Mouse (Mus musculus) stomach, embryonic 15.5 days (tissue): Measurements from ENCODE around the gene Sbsn. TPM values are rescaled to one million over a fixed set of nuclear protein-coding genes. Genes with fewer than 3 reads are reported as not detected.
A peak's percentile ranks its signal among the peaks of the same experiment; 100 is the strongest.

Experiments used
- ATAC-seq: fragments of 200-750 bp; cut with Nextera tagmentation; 2 replicates; pipeline ENCODE4 v1.8.0; 2017; ENCODE audit warnings: low read depth, moderate number of reproducible peaks, moderate TSS enrichment; ENCODE audit not compliant: insufficient read depth, low FRiP score
- H3K27ac ChIP-seq: fragments of 300-500 bp; sonication (generic); 2 replicates; pipeline ENCODE4 v1.5.1; 2015; ENCODE audit warnings: mild to moderate bottlenecking, inconsistent platforms
- H3K27me3 ChIP-seq: fragments of 300-500 bp; sonication (generic); replicated peaks from 2 replicates; pipeline ENCODE4 v1.6.1; 2015; ENCODE audit warnings: inconsistent platforms
- H3K36me3 ChIP-seq: fragments of 300-500 bp; sonication (generic); 2 replicates; pipeline ENCODE4 v1.6.1; 2015; ENCODE audit warnings: inconsistent platforms
- H3K4me1 ChIP-seq: fragments of 300-500 bp; sonication (generic); 2 replicates; pipeline ENCODE4 v1.6.1; 2015; ENCODE audit warnings: inconsistent platforms
- H3K4me2 ChIP-seq: fragments of 300-500 bp; sonication (generic); 2 replicates; pipeline ENCODE4 v1.6.1; 2015; ENCODE audit warnings: mild to moderate bottlenecking, inconsistent platforms
- H3K4me3 ChIP-seq: fragments of 300-500 bp; sonication (generic); replicated peaks from 2 replicates; pipeline ENCODE4 v1.5.1; 2015; ENCODE audit warnings: inconsistent platforms
- H3K9ac ChIP-seq: fragments of 300-500 bp; sonication (generic); 2 replicates; pipeline ENCODE4 v1.6.1; 2015; ENCODE audit warnings: inconsistent platforms
- H3K9me3 ChIP-seq: fragments of 300-500 bp; sonication (generic); 2 replicates; pipeline ENCODE4 v1.6.1; 2016; ENCODE audit warnings: inconsistent platforms
- WGBS: fragments of 180-500 bp; shearing (Covaris S2); methylation state at CpG from one replicate; pipeline ENCODE4 v1.1.7; 2015; 5-methylcytosine and 5-hydroxymethylcytosine counted together
- polyA plus RNA-seq: library from polyadenylated mRNA; unstranded; fragments of >200 nt; fragmentation: Nextera tagmentation; extraction: Ambion mirVana; gene quantifications from 2 replicates; pipeline ENCODE4 v1.2.1, GENCODE M21; 2015

The Sbsn gene
- polyA plus RNA-seq, 1 experiment from 2014 or later, result 17.9 TPM

GRCm38 (mm10) chr7:30787377-30788022, 36.2 kb downstream of the Sbsn start, which contains the start of gene Krtdap:
Gene Krtdap (plus strand): TSS chr7:30787896.
- WGBS, result 41% methylated on average over 15 of the region's 15 CpGs
- Histone ChIP-seq H3K9me3 (no peaks in the 10 kb centered on the region), H3K36me3 (no peaks in the 10 kb centered on the region), H3K9ac (no peak within 1 kb of the TSS), H3K4me2 (no peak within 1 kb of the TSS), H3K27me3 (no peaks in the 10 kb centered on the region), H3K4me3 (no peak within 1 kb of the TSS), H3K27ac (no peak within 1 kb of the TSS), H3K4me1 (peaks cover 4% of the 10 kb centered on the region; the same call in 1 of the 2 replicates)
- ATAC-seq, result no peak

DNA sequence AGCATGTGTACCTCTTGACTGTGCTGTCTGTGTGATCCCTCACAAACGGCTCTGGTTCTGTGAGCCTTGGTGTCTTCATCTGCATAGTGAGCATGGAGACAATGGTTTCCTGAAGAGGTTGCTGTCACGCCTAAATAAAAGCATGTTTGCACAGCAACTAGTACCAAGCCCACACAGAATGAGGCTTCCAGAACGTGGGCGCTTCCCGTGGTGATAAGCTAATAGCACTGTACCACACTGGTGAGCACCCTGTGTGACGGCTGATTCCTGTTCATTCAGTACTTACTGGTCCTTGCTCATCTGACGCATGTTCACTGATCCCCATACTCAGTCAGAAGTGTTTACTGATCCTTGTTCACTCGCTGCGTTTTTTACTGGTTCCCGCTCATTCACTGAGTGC, 38.9 kb downstream of the Sbsn start:
- Histone ChIP-seq H3K4me2 (no peak overlapping the region), H3K36me3 (no peaks in the 10 kb centered on the region), H3K27ac (no peak overlapping the region), H3K4me1 (peaks cover 4% of the 10 kb centered on the region; the same call in 1 of the 2 replicates), H3K9ac (no peak overlapping the region), H3K9me3 (no peaks in the 10 kb centered on the region), H3K27me3 (no peaks in the 10 kb centered on the region), H3K4me3 (no peak overlapping the region)
- no peak for ATAC-seq
- WGBS, result 63% methylated on average over 10 of the region's 10 CpGs

GRCm38 (mm10) chr7:30791921-30792320, 40.6 kb downstream of the Sbsn start:
- H3K27me3 ChIP-seq, result no peaks in the 10 kb centered on the region
- no peak overlapping the region for H3K4me3 ChIP-seq
- no peak overlapping the region for H3K9ac ChIP-seq
- peaks cover 4% of the 10 kb centered on the region; the same call in 1 of the 2 replicates for H3K4me1 ChIP-seq
- WGBS, result 19% methylated on average over 9 of the region's 9 CpGs
- no peaks in the 10 kb centered on the region for H3K36me3 ChIP-seq
- H3K9me3 ChIP-seq, result no peaks in the 10 kb centered on the region
- peak; percentile 74; the same call in 1 of the 2 replicates for ATAC-seq
- H3K4me2 ChIP-seq, result no peak overlapping the region
- H3K27ac ChIP-seq, result 0 out of 2 replicates have a peak overlapping the region, but pooled peaks have one; percentile 18

- Histone ChIP-seq H3K9me3 (no peaks in the 10 kb centered on the region), H3K27me3 (no peaks in the 10 kb centered on the region), H3K4me2 (no peak overlapping the region), H3K36me3 (no peaks in the 10 kb centered on the region), H3K9ac (no peak overlapping the region), H3K4me1 (peaks cover 4% of the 10 kb centered on the region; the same call in 1 of the 2 replicates), H3K4me3 (no peak overlapping the region), H3K27ac (no peak overlapping the region)
- ATAC-seq, result no peak
Measured at GRCm38 (mm10) chr7:30794921-30795320, 43.6 kb downstream of the Sbsn start.

- no peaks in the 10 kb centered on the region for H3K36me3 ChIP-seq
- no peak overlapping the region for H3K9ac ChIP-seq
- no peaks in the 10 kb centered on the region for H3K27me3 ChIP-seq
- H3K4me3 ChIP-seq, result no peak overlapping the region
- H3K4me2 ChIP-seq, result no peak overlapping the region
- H3K9me3 ChIP-seq, result no peaks in the 10 kb centered on the region
- no peak overlapping the region for H3K27ac ChIP-seq
- no peak for ATAC-seq
- peaks cover 2% of the 10 kb centered on the region; the same call in 1 of the 2 replicates for H3K4me1 ChIP-seq
- 65% methylated on average over 1 of the region's 1 CpGs for WGBS
Measured at GRCm38 (mm10) chr7:30796790-30797189, 45.5 kb downstream of the Sbsn start.

GRCm38 (mm10) chr7:30800653-30801052, 49.4 kb downstream of the Sbsn start:
- Histone ChIP-seq H3K4me3 (no peak overlapping the region), H3K27me3 (no peaks in the 10 kb centered on the region), H3K4me1 (0 out of 2 replicates have a peak, but pooled peaks cover 4% of the 10 kb centered on the region), H3K36me3 (no peaks in the 10 kb centered on the region), H3K27ac (no peak overlapping the region), H3K9ac (no peak overlapping the region), H3K4me2 (no peak overlapping the region), H3K9me3 (no peaks in the 10 kb centered on the region)
- no peak for ATAC-seq

GRCm38 (mm10) chr7:30803256-30803655, 52.0 kb downstream of the Sbsn start:
- H3K27ac ChIP-seq, result peak overlapping the region; percentile 53; the same call in 1 of the 2 replicates
- ATAC-seq, result no peak
- H3K9me3 ChIP-seq, result no peaks in the 10 kb centered on the region
- H3K4me3 ChIP-seq, result no peak overlapping the region
- H3K9ac ChIP-seq, result no peak overlapping the region
- H3K4me1 ChIP-seq, result 0 out of 2 replicates have a peak, but pooled peaks cover 4% of the 10 kb centered on the region
- H3K27me3 ChIP-seq, result no peaks in the 10 kb centered on the region
- WGBS, result 94% methylated on average over 3 of the region's 3 CpGs
- no peaks in the 10 kb centered on the region for H3K36me3 ChIP-seq
- no peak overlapping the region for H3K4me2 ChIP-seq

- Histone ChIP-seq H3K4me1 (0 out of 2 replicates have a peak, but pooled peaks cover 4% of the 10 kb centered on the region), H3K4me3 (no peak overlapping the region), H3K27me3 (no peaks in the 10 kb centered on the region), H3K36me3 (no peaks in the 10 kb centered on the region), H3K27ac (peak overlapping the region; percentile 53), H3K4me2 (no peak overlapping the region), H3K9ac (no peak overlapping the region), H3K9me3 (no peaks in the 10 kb centered on the region)
- WGBS, result 65% methylated on average over 9 of the region's 9 CpGs
- ATAC-seq, result peak; percentile 89
Measured at GRCm38 (mm10) chr7:30804026-30804715, 52.9 kb downstream of the Sbsn start.

Other genes with a start within 250 kb of the Sbsn start
- 7.3 and 8.7 TPM in 2 replicates for gene Arhgap33, start 216.4 kb upstream of the Sbsn start, polyA plus RNA-seq
- gene Hspb6, start 199.3 kb upstream of the Sbsn start, polyA plus RNA-seq, result 49.6 and 51.0 TPM in 2 replicates
- gene Proser3, start 199.2 kb upstream of the Sbsn start, polyA plus RNA-seq, result 11.1 and 13.5 TPM in 2 replicates
- 55.0 and 66.3 TPM in 2 replicates for gene Lin37, start 191.6 kb upstream of the Sbsn start, polyA plus RNA-seq
- gene U2af1l4, start 188.2 kb upstream of the Sbsn start, polyA plus RNA-seq, result 82.5 and 85.7 TPM in 2 replicates
- gene Gm49396, start 188.1 kb upstream of the Sbsn start, polyA plus RNA-seq, result 11.1 and 11.5 TPM in 2 replicates
- 135 and 138 TPM in 2 replicates for gene Psenen, start 187.8 kb upstream of the Sbsn start, polyA plus RNA-seq
- 2.2 and 3.5 TPM in 2 replicates for gene Igflr1, start 186.0 kb upstream of the Sbsn start, polyA plus RNA-seq
- 7.6 and 8.4 TPM in 2 replicates for gene Kmt2b, start 162.7 kb upstream of the Sbsn start, polyA plus RNA-seq
- gene Zbtb32, start 152.6 kb upstream of the Sbsn start, polyA plus RNA-seq, result 0.81 and 0.90 TPM in 2 replicates
- gene Upk1a, start 138.6 kb upstream of the Sbsn start, polyA plus RNA-seq, result 6.8 and 7.4 TPM in 2 replicates
- 994 and 1,014 TPM in 2 replicates for gene Cox6b1, start 125.3 kb upstream of the Sbsn start, polyA plus RNA-seq
- not detected in 2 replicates for gene Etv2, start 115.6 kb upstream of the Sbsn start, polyA plus RNA-seq
- gene Rbm42, start 101.2 kb upstream of the Sbsn start, polyA plus RNA-seq, result 110 and 111 TPM in 2 replicates
- gene Haus5, start 86.5 kb upstream of the Sbsn start, polyA plus RNA-seq, result 39.1 and 47.7 TPM in 2 replicates
- not detected in 2 replicates for gene Pmis2, start 79.9 kb upstream of the Sbsn start, polyA plus RNA-seq
- 4.2 and 6.6 TPM in 2 replicates for gene 2200002J24Rik, start 52.5 kb upstream of the Sbsn start, polyA plus RNA-seq
- gene Atp4a, start 39.3 kb upstream of the Sbsn start, polyA plus RNA-seq, result 4.9 and 9.2 TPM in 2 replicates
- 227 and 239 TPM in 2 replicates for gene Tmem147, start 21.9 kb upstream of the Sbsn start, polyA plus RNA-seq
- gene Gapdhs, start 7.8 kb upstream of the Sbsn start, polyA plus RNA-seq, result 0.50 and 0.73 TPM in 2 replicates
- 70.8 and 142 TPM in 2 replicates for gene Dmkn, start 12.3 kb downstream of the Sbsn start, polyA plus RNA-seq
- 96.1 and 227 TPM in 2 replicates for gene Krtdap, start 36.4 kb downstream of the Sbsn start, polyA plus RNA-seq
- gene Ffar2, start 72.3 kb downstream of the Sbsn start, polyA plus RNA-seq, result 14.9 and 26.5 TPM in 2 replicates
- gene Ffar3, start 104.7 kb downstream of the Sbsn start, polyA plus RNA-seq, result 0.31 and 0.41 TPM in 2 replicates
- gene Ffar1, start 110.1 kb downstream of the Sbsn start, polyA plus RNA-seq, result 0.26 and 0.30 TPM in 2 replicates
- gene Cd22, start 128.9 kb downstream of the Sbsn start, polyA plus RNA-seq, result 0.15 and 0.22 TPM in 2 replicates
- gene Mag, start 163.4 kb downstream of the Sbsn start, polyA plus RNA-seq, result 0.31 and 0.48 TPM in 2 replicates
- gene Hamp2, start 173.2 kb downstream of the Sbsn start, polyA plus RNA-seq, result 0.62 TPM in 1 of 2 replicates, not detected in the other
- gene Hamp, start 192.6 kb downstream of the Sbsn start, polyA plus RNA-seq, result 0.39 and 1.8 TPM in 2 replicates
- gene Usf2, start 205.3 kb downstream of the Sbsn start, polyA plus RNA-seq, result 19.9 and 22.9 TPM in 2 replicates
- 102 and 116 TPM in 2 replicates for gene Lsr, start 222.0 kb downstream of the Sbsn start, polyA plus RNA-seq
- 8.7 and 9.7 TPM in 2 replicates for gene Fam187b, start 222.3 kb downstream of the Sbsn start, polyA plus RNA-seq